Mouse (Mus musculus): ENCODE results near the gene Caskin2.

- TF ChIP-seq CTCF (IDR thresholded peaks at IDR 0.05; ENCODE audit: extremely low read depth, insufficient read length, insufficient replicate concordance, low read depth, low read length) (no peak), POLR2A (IDR thresholded peaks at IDR 0.05; ENCODE audit: low read depth, low read length) (no peak)
Observed at GRCm38 (mm10) chr11:115786473-115786872, 27.0 kb downstream of the Caskin2 start.

All from small intestine, adult 2 months (tissue).